Mouse (Mus musculus) thymus, postnatal 0 days (tissue): ENCODE results near the gene Rreb1. TPM values are rescaled to one million over a fixed set of nuclear protein-coding genes. Genes with fewer than 3 reads are reported as not detected.

Experiments used
- DNase-seq: peaks from one replicate; pipeline ENCODE4 v3.0.0-alpha.2; 2015; ENCODE audit warnings: low spot score
- polyA plus RNA-seq: library from polyadenylated mRNA; unstranded; fragments of >200 nt; fragmentation: Nextera tagmentation; extraction: Ambion mirVana; gene quantifications from 2 replicates; pipeline ENCODE4 v1.2.1, GENCODE M21; 2015

The Rreb1 gene
- polyA plus RNA-seq, 1 experiment from 2014 or later, result 9.6 TPM

GRCm38 (mm10) chr13:37909225-37909624 is 131.0 kb downstream of the Rreb1 start:
- no peak for DNase-seq

- DNase-seq, result no peak
Observed at GRCm38 (mm10) chr13:37912011-37912410, 133.8 kb downstream of the Rreb1 start.

- DNase-seq, result no peak
Observed at GRCm38 (mm10) chr13:37912591-37913467, 134.6 kb downstream of the Rreb1 start.

- no peak for DNase-seq
Observed at GRCm38 (mm10) chr13:37913963-37914362, 135.8 kb downstream of the Rreb1 start.

DNA sequence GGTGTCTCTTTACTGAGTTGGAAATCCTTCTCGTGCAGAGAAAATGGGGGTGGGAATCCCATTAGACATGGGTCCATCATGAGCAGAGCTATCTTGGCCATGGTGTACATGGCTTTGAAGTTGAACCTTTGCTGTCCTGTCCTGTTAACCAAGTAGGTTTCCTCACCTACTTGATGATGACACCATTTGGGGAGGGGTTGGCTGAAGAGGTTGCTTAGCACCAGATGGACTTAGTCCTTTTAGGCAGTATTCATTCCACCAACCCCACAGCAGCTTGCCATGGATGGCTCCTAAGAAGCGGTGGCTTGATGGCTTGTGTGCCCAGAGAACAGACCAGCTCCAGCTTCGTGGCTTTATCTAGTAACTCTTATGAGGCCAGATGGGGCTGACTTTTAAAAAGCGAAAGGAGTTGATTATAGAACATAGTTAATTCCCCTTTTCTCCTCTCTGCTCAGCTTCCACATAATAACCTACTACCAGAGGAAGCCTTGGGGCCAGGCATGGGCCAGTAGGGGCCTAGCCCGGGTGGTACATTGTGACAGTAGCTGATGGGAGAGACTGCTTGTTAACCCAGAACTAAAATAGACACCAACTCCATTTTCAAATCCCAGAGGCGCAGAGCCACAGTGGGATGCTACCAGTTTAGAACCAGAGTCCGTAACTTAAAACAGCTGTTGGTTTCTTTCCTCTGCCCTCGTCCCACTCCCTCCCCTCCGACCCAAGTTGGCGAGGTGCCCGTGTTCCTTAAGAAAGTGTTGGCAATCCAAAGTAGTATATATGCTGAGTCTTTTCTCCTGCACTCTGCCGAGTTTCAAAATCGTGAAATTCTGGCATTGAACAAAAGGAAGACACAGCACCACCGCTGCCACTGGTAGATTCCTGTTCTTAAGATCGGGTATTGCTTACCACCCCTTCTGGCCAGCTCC is 140.4 kb downstream of the Rreb1 start:
- no peak for DNase-seq

- no peak for DNase-seq
Observed at GRCm38 (mm10) chr13:37919711-37920277, 141.6 kb downstream of the Rreb1 start.

GRCm38 (mm10) chr13:37920727-37921126 is 142.5 kb downstream of the Rreb1 start:
- DNase-seq, result no peak

DNA sequence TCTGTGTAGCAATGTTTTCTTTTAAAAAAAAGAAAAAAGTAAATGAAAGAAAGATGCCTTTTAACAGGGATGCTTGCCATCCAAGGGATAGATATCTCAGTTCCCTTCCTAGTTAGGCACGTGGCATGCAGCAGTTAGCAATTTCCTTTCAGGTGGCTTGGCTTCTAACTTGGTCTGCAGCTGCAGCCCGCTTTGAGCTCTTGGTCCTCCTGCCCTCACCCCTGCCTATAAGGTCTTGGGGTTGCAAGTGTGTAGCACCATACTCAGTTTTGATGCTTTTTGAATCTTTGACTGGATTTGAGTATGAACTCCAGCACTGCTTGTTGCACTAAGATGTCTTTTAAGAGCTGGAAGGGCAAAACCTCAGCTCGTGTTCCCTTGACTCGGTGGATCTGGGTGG is 144.9 kb downstream of the Rreb1 start:
- peak; percentile 74 for DNase-seq

DNA sequence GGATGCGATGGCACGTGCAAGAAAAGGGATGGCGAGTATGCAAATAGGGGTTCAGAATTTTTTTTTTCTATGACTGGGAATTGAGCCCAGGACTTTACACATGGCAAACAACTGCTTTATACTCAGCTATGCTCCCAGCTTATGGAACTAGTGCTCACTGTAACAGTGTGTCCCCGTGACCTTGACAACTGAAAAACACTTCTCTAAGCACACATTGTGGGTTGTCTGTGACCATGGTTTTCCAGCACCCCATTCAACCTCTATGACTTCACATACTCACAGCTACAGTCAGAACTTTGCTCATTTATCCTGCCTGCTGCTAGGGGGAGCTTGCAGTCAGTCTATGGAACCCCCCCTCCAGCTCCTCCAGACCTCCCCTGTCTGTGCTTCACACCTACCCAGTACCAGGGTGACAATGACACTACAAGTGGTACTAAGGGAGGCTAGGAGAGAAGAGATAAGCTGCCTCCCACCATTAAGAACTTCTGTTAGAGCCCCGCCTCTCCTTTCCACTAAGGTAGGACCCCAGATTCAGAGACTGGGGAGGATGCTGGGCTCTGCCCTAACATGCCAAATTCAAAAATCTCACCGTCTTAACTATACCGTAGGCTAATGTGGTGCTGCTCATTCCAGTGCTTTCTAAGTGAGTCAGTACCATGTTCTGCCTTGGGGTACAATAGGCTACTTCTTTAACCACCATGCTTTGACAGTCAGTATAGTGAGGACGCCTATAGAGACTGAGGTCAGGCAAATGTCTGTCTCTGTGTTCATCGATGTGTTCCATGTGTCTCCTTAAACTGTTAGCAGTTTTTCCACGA is 145.7 kb downstream of the Rreb1 start:
- DNase-seq, result peak; percentile 38

- no peak for DNase-seq
Observed at GRCm38 (mm10) chr13:37924461-37924948, 146.3 kb downstream of the Rreb1 start.

DNA sequence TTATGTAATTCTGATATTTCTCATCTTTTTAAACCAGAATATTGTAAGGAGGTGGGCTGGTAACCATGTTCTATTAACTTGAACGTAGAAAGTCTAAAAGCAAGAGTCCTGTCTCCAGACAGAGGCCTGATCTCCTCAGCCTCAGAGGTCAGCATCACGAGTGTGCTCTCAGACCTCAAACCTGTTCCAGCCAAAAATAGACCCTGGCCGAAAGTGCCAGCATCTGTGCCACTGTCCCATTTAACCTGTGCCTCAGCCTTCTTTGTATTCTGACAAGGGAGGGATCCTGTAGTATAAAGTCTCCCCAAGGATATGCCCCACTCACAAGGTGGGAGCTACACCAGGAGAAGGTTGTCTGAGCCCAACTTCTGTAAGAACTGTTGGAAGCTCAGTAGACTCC is 148.2 kb downstream of the Rreb1 start:
- DNase-seq, result no peak

DNA sequence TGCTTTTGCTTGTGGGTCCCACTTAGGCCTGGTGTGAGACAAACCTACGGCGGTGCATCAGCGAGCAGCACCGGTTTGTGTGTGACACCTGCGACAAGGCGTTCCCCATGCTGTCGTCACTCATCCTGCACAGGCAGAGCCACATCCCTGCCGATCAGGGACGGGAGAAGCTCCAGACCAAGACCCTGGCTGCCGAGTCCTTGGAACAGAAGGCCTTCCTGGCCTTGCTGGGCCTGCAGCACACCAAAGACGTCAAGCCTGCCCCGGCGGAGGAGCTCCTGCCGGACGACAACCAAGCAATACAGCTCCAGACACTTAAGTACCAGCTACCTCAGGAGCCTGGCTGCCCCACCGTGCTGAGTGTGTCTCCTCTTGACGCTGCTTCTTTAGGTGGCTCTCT is 151.3 kb downstream of the Rreb1 start:
- no peak for DNase-seq

DNA sequence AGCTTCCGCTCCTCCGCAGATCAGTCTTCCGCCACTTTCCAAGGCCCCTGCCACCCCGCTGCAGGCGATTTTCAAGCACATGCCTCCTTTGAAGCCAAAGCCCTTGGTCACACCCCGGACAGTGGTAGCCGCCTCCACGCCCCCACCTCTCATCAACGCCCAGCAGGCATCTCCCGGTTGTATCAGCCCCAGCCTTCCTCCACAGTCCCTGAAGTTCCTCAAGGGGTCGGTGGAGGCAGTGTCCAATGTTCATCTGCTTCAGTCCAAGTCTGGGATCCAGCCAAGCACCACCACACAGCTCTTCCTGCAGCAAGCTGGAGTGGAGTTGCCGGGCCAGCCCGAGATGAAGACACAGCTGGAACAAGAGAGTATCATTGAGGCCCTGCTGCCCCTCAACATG is 151.9 kb downstream of the Rreb1 start:
- DNase-seq, result no peak

GRCm38 (mm10) chr13:37930621-37931020 is 152.4 kb downstream of the Rreb1 start:
- DNase-seq, result no peak

- DNase-seq, result no peak
Observed at GRCm38 (mm10) chr13:37931210-37931922, 153.2 kb downstream of the Rreb1 start.

DNA sequence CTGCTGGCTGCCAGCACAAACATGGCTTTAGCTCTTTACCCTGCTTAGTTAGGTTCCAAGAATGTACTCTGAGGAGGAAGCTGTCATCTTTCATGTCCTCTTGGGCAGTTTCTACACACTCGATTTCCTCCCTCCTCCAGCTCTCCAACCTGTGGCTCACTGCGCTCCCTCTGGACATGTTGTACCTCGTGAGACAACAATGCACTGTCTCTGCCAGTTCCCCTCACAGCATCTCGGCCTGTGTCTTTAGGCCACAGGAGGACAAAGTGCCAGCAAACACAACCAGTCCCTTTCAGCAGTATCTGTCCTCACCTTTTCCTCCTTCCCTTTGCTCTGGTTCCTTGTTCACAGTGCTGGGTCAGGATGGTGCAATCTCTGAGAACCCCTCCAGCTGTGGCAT is 155.9 kb downstream of the Rreb1 start:
- no peak for DNase-seq

GRCm38 (mm10) chr13:37934920-37935319 is 156.7 kb downstream of the Rreb1 start:
- no peak for DNase-seq

GRCm38 (mm10) chr13:37936351-37936750 is 158.2 kb downstream of the Rreb1 start:
- no peak for DNase-seq

- no peak for DNase-seq
Observed at GRCm38 (mm10) chr13:37940167-37940566, 162.0 kb downstream of the Rreb1 start.

DNA sequence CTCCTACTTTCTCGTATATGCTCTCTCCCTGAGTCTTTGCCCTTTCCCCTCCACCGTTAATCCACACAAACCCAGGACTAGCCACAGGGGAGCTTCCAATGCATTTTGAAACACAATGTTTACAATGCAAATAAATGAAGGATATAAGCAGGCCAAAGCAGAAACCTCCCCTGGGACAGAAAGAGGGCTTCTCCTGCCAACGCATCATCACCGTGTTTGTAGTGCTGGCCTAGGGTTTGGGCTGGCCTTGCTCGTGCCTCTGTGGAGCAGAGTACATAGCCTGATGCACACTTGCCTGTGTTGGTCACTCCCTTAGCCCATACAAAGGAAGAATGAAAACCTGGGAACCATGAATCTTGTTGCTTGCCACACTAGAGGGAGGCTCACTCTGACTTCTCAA is 162.4 kb downstream of the Rreb1 start:
- DNase-seq, result no peak
